Mouse (Mus musculus) kidney, postnatal 4 days (tissue): ENCODE measurements around the gene Dpf1.

Source experiments
- DNase-seq, 2 experiments: peaks; one replicate each; pipeline ENCODE4 v3.0.0; 2021; ENCODE audit warnings: mixed read lengths in 2 of 2

The Dpf1 gene

DNA sequence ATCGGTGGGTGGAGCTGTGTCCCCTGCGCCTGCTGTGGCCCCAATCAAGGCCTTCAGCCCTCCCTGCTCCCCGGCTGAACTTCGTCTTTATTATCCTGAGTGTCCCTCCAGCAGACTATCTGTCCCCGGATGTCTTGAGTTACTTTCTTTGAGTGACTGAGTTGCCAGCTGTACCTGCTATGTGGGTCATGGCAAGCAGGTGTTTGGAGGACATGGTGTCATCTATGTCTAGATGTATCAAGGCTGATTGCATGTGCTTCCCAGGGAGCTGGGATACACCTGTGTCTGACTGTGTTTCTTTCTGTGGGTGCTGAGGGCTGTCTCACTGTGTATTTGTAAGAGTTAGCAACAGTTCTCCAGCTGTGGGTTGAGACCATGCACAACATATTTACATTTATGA, 6.0 kb downstream of the Dpf1 start:
- no peak for DNase-seq

DNA sequence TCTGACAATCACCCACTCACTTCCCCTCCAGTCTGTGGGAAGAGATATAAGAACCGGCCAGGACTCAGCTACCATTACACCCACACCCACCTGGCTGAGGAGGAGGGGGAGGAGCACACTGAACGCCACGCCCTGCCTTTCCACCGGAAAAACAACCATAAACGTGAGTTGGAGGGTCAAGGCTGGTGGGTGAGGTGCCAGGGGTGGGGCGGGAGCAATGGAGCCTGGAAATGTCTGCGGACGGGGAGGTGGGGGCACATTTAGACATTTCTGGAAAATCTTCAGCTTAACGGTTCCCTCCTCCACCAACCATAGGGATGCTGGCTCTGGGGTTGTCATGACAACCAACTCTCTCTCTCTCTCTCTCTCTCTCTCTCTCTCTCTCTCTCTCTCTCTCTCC, 9.3 kb downstream of the Dpf1 start:
- DNase-seq = no peak

DNA sequence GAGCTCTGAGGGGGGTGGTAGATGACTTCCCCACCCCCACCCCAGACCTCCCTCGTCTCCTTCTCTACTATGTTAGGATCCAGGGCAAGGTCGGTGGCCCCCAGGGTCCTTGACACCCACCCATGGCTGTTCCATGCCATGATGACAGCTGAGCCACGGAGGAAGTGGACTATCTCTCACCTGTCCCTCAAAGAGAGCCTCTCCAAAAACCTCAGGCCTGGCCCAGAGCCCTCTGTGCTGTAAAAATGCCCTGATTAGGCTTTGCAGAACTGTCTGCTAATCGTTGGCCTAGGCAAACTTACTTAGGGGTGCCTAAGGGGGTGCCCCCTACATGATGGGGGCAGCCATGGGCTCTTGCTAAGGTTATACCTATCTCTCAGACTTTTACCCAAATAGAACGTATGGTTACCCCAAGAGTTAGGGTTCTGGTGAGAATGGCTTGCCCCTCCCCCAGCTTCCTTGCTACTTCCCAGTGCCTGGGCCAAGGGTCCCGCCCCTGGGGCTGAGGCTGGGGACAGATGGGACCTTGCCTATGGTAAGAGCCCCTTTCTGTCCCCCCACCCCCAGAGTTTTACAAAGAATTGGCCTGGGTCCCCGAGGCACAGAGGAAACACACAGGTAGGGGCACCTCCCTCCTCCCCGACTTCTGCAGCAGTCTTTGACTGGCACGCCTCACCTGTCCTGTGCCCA, 10.0 kb downstream of the Dpf1 start:
- no peak for DNase-seq

DNA sequence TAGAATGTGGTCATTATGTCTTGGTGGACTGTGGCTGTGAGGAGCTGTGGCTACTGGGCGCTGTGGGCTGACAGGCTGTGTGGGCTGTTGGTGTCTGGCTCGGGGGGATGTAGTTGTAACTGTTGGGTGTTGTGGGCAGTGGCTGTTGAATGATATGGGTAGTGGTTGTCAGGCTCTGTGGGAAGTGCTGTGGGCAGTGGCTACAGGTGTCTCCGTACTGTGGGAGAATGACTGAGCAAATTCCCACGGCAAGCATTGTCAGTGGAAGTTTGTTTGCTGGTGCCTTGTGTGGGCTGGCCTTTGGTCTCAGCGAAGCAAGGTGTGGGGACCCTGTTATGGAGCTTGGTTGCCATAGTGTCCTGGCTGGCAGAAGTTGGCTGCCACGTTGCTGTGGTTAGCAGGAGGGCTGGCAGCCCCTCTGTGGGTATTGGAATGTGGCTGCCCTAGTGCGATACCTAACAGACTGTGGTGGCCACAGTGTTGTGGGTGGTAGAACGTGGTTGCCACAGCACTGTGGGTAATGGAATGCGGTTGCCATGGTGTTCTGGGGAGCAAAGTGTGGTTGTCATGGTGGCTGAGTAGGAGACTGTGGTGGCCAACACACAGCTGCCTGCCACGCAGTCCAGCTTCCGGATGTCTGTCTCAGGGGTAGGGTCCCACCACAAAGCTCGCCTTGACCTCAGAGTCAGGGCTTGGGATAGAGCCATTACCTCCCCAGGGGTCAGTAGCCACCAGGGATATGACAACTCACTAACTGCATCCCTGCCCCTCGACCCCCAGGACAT, 11.3 kb downstream of the Dpf1 start:
- DNase-seq = no peak

DNA sequence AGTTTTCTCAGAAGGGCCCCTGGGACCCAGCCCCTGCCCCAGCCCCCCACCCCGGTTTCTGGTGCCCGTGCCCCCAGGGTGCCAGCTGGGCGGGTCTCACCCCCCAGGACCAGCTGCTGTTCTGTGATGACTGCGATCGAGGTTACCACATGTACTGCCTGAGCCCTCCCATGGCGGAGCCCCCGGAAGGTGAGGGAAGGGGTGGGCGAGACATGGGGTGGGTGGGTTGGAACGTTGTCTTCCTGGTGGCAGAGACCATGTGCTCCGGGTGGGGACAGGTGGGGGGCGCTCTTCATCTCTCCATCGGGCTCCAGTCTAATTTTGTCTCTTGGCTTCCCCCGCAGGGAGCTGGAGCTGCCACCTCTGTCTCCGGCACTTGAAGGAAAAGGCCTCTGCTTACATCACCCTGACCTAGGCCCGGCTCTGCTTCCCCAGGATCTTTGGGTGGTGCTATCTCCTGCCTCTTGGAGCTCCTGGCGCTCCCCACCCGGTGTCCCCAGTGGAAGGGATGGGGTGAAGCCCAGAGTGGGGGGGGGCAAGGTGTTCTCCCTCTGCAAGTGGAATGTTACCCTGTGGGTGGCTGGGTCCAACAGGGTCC, 12.5 kb downstream of the Dpf1 start:
- no peak for DNase-seq

DNA sequence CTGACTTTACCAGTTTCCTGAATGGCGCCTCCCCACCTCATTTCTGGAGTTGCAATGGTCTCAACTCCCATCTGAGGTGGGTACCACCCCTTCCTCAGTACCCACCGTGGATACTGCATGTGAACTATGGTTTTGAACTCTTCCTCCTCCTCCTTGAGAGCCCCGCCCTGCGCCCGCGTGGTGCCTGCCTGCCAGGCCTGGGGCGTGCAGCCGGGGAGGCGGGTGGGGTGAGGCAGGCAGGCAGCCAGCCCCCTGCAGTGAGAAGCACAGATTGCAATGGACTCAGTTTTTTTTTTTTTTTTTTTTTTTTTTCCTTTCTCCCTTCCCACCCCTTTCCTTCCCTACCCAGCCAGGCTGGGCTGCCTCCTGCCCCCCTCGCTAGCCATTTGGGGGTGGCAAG, 13.2 kb downstream of the Dpf1 start:
- DNase-seq = peak in 1 of 2 experiments; percentile 55

DNA sequence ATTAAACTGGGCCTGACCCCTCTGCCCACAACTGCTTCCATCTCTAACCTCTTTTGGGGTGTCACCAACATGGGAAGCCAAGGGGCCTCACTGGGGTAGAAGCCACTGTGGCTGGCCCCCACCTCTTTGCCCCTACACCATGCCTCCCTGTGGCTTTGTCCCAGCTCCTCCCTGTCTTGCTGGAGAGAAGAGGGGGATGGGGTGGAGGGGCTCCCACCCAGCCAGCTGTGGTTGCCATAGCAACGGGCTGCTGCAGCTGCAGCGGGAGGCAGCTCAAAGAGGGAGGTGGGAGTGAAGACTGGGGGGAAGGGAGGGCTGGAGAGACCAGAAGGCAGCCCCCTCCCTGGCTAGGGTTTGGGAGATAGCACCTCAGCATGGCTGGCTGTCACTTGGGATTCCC, 13.8 kb downstream of the Dpf1 start:
- peak; percentile 58 to 67 for DNase-seq

DNA sequence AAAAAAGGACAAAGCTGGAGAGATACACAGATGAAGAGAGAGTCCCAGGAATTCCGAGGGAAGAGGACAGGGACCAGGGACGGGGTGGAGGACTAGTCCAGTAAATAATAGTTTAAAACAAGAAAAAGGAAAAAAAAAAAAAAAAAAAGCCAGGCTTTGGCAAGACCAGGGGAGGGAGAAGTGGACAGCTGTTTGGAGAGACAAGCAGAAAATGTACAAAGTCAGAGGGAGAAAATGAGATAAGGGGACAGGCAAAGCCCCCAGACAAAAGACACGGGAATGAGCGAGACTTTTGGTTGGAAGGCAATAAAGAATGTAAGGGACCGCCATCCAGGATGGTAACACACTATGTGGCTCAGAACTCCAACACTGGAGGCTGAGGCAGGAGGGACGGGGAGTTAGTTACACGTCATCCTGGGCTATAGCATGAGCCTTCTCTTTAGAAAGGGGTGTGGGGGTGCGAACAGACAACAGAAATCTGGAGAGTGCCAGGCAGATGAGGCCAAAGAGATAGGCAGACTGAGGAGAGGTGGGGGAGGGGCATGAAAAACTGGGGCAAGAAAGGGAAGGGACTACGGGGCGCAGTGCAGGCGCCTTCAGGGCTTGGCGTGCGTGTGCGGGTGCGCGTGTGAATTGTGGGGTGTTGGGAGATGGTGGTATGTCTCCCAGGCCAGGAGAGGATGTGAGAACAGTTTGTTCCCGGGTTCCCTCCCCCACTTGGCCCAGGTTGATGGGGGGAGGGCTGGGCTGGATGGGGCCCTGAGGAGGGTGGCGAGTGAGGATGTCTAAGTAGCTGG, 14.6 kb downstream of the Dpf1 start:
- no peak for DNase-seq

DNA sequence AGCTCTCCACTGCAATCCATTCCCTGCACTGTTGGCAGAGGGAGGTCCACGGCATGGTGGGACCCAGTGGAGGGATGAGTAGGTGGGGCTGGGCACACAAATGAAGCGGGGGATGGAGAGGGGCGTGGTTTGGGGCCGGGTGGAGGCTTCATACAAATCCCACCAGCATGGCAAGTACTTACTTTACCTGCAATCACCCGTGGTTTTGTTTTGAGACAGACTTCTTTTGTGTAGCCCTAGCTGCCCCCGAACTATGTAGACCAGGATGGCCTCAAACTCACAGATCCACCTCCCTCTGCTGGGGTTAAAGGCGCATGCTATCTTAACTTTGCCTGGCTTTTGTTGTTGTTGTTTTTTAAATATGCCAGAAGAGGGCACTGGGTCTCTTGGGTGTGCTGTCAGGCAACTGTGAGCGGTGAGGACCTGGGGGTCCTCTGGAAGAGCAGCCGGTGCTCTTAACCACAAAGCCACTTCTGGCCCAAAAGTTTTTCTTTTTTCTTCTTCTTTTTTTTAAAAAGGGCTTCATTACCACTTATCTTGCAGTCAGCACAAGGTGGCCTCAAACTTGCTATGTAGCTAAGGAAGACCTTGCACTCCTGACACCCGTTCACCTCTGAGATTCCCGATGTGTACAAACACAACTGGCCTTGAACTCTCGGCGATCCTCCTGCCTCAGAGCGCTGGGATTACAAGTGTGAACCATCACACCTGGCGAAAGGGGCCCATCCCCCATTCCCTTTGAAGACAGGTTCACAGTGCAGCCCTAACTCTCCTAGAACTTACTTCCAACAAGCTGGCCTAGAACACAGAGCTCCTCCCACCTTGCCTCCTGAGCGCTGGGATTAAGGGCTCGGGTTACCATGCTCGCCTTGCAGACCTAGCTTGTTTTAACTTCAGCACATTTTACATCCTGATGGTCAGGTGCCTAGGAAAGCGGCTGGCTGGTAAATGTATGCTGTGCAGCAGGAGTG, 15.9 kb downstream of the Dpf1 start:
- DNase-seq = no peak

DNA sequence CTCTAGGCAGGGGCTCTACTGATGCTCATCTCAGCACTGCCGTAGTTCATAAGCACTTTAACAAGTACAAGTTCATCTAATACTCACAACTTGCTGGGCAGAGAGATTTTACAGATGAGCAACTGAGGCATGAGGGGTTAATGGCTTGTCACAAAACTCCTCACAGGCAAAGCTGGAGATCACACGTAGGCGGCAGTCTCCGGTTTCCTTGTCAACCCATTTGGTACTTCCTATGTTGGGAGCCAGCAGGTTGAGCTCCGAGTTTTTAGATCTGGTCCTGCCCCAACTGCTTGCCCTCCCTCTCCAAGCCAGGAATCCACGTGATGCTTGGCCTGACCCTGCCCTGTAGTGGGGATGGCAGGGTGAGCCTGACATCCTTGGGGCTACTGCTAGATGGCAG, 23.3 kb downstream of the Dpf1 start:
- no peak for DNase-seq

DNA sequence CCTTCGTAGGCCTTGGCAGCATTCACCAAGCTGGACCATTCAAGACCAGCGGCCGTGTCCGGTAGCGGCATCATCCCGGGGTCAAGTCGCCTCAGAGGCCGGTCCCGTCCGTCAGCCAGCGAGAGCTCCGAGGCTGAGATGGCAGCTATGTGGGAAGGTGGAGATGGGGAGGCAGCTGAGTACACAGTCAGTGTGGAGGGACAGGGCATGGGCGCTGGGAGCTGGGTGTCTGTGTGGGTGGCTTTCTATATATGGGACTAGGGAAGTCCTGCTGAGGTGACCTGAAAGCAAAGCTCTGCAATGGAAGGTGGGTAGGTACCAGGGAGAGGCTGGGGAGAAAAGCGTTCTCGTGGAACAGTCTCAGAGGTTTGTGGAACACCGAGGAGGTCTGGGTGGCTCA, 25.2 kb downstream of the Dpf1 start:
- no peak for DNase-seq

DNA sequence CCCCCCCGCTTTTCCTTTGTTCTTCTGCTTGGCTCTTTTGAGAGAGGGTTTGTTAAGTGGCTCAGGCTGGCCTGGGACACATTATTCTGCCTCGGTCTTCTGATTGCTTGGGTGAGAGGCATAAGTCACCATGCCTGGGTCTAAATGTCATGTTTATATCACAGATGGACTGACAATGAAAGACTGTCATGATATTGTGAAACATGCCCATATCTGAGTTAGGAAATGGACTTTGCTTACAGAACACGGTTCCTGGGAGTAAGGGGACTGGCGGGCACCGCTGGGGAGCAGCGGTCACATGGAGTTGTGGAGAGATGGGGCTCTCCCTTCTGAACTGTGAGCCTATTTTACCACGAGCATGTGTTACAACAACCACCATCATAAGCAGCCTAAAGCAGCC, 30.4 kb downstream of the Dpf1 start:
- no peak for DNase-seq

DNA sequence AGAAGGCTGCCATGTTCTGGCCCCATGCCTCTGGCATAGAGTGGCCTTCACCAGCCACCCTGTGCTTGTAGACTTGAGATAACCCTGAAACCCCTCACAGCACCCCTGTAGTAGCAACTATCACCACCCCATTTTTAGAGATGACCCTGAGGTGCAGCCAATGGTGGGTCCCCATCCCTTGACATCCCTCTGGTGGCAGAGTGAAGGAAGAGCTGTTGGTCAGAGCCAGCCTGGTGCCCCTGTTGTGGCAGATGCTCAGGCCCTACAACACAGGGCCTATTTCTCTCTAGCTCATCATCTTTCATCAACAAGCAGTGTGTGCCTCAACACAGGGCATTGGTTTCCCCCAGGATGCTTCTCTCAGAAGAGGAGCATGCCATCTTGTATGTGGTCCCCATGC, 31.5 kb downstream of the Dpf1 start:
- no peak for DNase-seq

DNA sequence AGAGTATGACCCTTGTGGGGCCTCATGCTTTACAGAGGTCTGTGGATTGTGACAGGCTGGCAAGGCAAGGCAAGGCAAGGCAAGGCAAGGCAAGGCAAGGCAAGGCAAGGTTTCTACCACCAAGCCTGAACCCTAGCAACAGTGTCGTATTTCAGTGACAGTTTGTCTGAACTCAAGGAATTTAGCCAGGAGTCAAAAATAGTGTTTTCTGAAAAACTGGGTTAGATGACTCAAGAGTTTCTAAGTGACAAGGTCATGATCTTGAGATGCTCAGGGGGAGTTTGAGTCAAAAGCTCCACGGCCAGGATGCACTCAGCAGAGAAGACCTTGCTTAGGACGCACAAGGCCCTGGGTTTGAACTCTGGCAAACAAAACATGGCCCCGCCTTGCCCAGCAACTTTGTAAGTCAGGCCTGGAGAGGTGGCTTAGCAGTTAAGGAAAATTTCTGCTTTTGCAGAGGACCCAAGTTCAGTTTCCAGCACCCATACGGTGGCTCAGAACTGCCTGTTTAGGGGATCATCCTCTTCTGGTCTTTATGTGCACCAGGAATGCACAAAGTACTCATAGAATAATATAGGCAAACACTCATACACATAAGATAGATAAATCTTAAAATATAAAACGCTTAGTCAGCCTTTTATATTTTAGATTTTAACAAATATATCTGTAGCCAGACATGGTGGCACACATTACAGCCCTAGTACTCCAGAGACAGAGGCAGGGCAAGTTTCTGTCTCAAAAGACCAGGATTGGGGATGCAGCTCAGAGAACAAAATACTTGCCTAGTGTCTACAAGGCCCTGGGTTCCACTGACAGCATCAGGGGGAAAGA, 32.3 kb downstream of the Dpf1 start:
- no peak for DNase-seq

DNA sequence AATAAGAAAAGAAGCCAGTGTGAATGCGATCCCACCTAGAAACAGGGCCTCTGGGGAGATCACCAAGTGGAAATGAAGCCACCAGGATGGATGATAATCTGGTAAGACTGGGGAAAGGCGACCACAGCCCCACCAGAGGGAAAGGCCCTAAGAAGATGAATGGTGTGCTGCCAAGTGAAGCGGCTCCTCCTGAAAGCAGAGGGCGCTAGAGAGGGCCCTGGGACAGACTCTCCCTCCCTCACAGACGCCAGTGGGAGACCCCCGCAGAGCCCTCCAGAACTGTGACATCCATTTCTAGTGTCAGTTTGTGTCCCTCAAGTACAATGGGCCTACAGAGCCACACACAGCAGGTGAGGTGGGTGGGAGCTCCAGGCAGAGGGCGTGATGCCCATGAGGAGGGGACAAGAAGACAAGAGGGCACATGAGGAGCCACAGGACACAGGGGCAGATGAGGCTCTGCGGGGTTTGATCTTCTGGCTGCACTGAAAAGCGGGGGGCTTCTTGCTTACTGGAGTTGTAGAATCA, 33.1 kb downstream of the Dpf1 start:
- no peak for DNase-seq

DNA sequence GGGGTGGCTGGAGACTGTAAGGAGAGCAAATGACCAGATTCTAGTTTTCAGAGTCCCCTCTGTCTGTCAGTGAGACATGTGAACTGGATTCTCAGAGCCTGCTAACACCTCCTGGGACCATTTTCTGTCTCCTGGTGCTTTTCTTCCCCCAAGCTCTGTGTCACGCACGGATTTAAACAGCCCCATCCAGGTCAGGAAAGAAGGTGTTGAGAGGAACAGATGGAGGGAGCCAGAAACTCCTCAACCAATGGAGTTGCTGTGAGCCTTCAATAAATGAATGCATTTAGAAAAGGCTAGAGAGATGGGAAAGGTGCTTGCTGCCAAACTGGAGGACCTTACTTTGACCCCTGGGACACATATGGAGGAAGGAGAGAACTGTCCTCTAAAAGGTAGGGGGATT, 34.0 kb downstream of the Dpf1 start:
- no peak for DNase-seq

DNA sequence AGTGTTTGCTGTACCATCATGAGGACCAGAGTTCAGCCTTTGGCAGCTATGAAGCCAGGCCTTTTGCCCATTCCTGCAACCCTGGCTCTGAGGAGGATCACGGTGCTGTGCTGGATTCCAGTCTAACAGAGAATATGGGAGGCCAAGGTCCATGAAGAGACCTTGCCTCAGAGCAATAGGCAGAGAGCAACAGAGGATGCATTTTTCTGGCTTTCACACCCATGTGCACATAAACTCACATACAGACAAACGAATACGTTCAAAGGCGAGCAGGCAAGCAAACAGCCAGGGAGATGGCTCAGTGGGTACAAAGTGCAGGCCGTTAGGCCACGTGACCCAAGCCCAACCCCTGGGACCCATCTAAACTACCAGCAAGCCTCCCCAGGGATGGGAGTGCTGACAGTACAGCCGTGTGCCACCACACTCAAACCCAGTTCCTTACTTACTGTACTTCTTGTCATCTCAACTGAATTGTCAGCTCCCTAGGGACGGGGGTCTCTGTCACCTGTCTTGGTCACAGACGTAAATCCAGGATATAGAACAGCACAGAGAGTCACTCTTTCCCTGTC, 34.7 kb downstream of the Dpf1 start:
- peak in 1 of 2 experiments; percentile 44 for DNase-seq

DNA sequence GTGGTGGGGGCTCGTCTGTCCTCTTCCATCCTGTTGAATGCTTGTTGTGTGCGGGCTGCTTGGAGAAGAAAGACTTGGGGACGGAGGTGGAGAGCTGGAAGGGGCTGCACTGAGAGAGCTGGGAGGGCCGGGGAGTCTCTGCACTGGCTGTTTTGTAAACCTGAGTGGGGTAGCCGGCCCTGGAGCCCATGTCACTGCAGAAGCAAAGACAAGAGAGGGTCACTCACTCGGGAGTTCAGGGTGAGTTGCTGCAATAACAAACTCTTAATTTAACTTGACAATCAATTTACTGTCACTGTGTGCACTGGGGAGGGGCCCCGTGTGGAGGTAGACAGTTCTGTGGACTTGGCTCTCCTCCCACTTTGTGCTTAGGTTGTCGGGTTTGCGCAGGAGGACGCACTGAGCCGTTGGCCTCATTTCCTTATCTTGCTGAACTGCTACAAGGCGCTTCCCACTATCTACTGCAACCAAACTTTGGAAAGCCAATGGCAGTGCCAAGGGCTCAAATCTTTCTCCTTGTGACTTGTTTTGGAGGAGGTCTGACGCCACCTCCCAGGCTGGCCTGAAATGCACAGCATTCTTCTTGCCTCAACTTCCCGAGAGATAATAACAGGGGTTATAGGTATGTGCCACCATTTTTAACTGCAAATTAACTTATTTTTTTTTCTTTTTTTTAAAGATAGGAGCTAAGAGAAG, 35.4 kb downstream of the Dpf1 start:
- peak in 1 of 2 experiments; percentile 42 for DNase-seq

DNA sequence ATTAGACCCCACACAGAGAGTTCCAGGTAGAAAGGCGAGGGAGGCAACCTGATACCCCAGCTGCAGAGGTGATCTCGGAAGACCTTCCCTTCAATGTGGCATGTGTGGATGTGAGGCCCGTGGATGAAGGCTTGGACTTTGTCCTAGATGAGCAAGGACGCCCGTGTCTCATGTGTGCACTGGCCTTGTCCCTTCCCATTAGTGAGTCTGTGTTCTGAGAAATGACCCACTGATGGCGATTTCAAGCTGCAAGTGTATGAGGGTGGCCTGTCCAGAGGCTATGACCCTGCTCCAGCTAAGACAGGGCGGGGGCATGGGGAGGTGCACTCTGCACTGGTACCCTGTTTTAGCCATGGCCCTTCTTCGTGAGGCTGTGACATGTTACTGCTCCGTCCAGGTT, 36.5 kb downstream of the Dpf1 start:
- DNase-seq = no peak

DNA sequence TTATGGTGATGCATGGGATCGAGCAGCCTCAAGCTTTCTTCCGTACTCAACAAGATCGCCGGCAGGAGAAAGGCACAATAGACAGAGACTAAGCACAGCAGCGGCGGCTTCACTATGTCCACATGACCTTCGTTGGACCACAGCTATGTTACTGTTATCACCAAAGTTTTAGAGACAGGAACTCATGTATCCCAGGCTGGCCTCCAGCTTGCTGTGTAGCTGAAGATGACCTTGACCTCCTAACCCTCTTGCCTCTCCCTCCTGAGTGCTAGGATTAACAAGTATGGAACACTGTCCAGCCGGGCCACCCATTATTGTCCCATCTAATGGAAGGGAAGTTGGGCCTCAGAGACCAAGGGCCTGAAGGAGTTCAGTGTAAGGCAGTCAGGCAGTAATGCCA, 37.1 kb downstream of the Dpf1 start:
- no peak for DNase-seq
